Mouse (Mus musculus): Measurements from ENCODE around the gene Zpbp. TPM values are rescaled to one million over a fixed set of nuclear protein-coding genes. Genes with fewer than 3 reads are reported as not detected.

Zpbp gene
- polyA plus RNA-seq, 1 experiment from 2014 or later: 1.7 TPM

- Histone ChIP-seq H3K27me3 (replicated peaks; ENCODE audit: control insufficient read depth, insufficient read depth, low read length) (no peaks in the 10 kb centered on the region), H3K36me3 (ENCODE audit: control insufficient read depth, insufficient read depth, low read length) (no peaks in the 10 kb centered on the region), H3K9ac (ENCODE audit: low read depth, low read length) (no peak overlapping the region), H3K4me2 (ENCODE audit: low read length) (no peak overlapping the region), H3K27ac (ENCODE audit: low read depth, low read length) (no peak overlapping the region), H3K4me1 (ENCODE audit: control insufficient read depth, insufficient read depth, low read depth, low read length) (no peaks in the 10 kb centered on the region), H3K4me3 (ENCODE audit: low read length) (no peak overlapping the region), H3K9me3 (ENCODE audit: control insufficient read depth, low read length) (no peaks in the 10 kb centered on the region)
- no peak for ATAC-seq
- WGBS: 82% methylated on average over 1 of the region's 1 CpGs
Observed at GRCm38 (mm10) chr11:11239346-11239745, 222.9 kb downstream of the Zpbp start.

Other genes starting within 250 kb of the Zpbp start
- gene Spata48, start 314 bp downstream of the Zpbp start, polyA plus RNA-seq (2015; fragmentation: Nextera tagmentation; extraction: Ambion mirVana): 0.11 and 0.29 TPM in 2 replicates
- gene 4930512M02Rik, start 165.4 kb upstream of the Zpbp start, polyA plus RNA-seq (2015; fragmentation: Nextera tagmentation; extraction: Ambion mirVana): not detected in 2 replicates
- gene Ikzf1, start 222.6 kb upstream of the Zpbp start, polyA plus RNA-seq (2015; fragmentation: Nextera tagmentation; extraction: Ambion mirVana): 1.3 and 1.4 TPM in 2 replicates

All from hindbrain, embryonic 16.5 days (tissue).